Mouse (Mus musculus) gastrocnemius, adult 2 months (tissue): ENCODE results near the gene Coro6. TPM values are rescaled to one million over a fixed set of nuclear protein-coding genes. Genes with fewer than 3 reads are reported as not detected.

Experiments used
- DNase-seq: peaks from one replicate; pipeline ENCODE4 v3.0.0; 2022
- H3K27ac ChIP-seq: fragments of 200-600 bp; 2 replicates; pipeline ENCODE4 v1.8.1; 2022; ENCODE audit warnings: mild to moderate bottlenecking
- H3K4me3 ChIP-seq: fragments of 200-600 bp; 2 replicates; pipeline ENCODE4 v1.8.1; 2022; ENCODE audit warnings: mild to moderate bottlenecking, moderate library complexity
- CTCF ChIP-seq: fragments of 200-600 bp; IDR thresholded peaks from 2 replicates; pipeline ENCODE4 v1.8.1; 2022; ENCODE audit warnings: antibody characterized with exemption, mild to moderate bottlenecking, moderate library complexity
- intact Hi-C: fragments of 180-260 bp; cut with DNase I; formaldehyde crosslinking; loops from one replicate; pipeline ENCODE4 v1.15.1; 2025
- long read RNA-seq, 2 experiments: library from polyadenylated mRNA; stranded (forward); transcript quantifications; one replicate each; pipeline ENCODE4 v2.0.0; 2021
- total RNA-seq, 2 experiments: library from RNA; stranded (reverse); gene quantifications; 2 replicates each; pipeline ENCODE4 v1.2.3; 2021

Coro6 gene
- 100 to 1,000 TPM; 165 to 257 TPM for total RNA-seq
- long read RNA-seq, experiment 1, transcript Coro6-204 (11 exons, 2,804 nt) = major isoform, 73 of 632 reads
- long read RNA-seq, experiment 1, partial matches to known transcripts = 230 of 632 reads
- long read RNA-seq, experiment 1, other reads (novel, unspliced or antisense) = 328 of 632 reads
- long read RNA-seq, experiment 2, transcript Coro6-204 (11 exons, 2,804 nt) = major isoform, 62 of 571 reads
- long read RNA-seq, experiment 2, partial matches to known transcripts = 29 of 571 reads
- long read RNA-seq, experiment 2, other reads (novel, unspliced or antisense) = 480 of 571 reads

DNA sequence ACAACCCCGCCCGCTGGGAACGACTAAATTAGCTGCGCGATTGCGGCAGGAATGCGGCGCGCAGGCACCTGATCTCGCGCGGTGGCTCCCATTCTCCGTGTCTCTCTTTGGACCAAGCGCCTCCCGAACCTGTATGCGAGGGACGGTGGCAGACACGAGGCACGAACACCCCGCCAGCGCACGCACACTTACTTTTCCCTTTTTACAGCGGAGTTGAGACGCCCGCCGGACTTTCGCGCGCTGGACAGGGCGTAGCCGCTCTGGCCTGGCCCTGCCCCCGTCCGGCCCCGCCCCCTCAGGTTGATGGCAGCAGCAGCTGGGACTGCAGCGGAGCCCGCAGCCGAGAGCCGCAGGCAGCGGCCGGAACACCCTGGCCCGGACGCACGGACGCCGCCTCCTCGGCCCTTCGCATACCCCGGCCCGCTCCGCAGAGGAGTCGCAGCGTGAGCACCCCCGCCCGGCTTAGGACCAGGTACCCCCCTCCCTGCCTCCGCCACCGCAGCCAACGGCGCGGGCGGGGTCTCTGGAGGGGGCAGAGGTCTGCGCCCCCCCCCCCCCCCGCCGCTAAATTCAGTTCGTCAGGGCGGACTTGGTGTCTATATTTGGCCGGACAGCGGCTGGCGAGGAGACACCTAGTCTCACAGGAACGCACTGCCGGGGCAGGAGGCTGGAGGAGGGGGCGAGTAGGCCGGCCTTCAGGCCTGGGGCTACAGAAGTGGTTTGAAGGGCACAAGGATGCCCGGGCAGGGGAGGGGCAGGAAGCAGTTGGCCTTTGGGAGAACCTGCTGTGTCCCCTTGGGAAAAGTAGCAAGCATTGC lies at the start of gene Coro6:
Gene Coro6, plus strand, starts transcription at position 129 of the 818 bp plus-strand sequence.
- Histone ChIP-seq H3K4me3 (peak within 1 kb of the TSS; percentile 89), H3K27ac (peak within 1 kb of the TSS; percentile 98)
- intact Hi-C loops = loop anchor here (10.0 kb wide), 1 partner anchor 368 kb away; no protein-coding TSS in a partner anchor
- peak; percentile 94 for DNase-seq
- TF ChIP-seq CTCF = peak; percentile 26; the same call in 1 of the 2 replicates

DNA sequence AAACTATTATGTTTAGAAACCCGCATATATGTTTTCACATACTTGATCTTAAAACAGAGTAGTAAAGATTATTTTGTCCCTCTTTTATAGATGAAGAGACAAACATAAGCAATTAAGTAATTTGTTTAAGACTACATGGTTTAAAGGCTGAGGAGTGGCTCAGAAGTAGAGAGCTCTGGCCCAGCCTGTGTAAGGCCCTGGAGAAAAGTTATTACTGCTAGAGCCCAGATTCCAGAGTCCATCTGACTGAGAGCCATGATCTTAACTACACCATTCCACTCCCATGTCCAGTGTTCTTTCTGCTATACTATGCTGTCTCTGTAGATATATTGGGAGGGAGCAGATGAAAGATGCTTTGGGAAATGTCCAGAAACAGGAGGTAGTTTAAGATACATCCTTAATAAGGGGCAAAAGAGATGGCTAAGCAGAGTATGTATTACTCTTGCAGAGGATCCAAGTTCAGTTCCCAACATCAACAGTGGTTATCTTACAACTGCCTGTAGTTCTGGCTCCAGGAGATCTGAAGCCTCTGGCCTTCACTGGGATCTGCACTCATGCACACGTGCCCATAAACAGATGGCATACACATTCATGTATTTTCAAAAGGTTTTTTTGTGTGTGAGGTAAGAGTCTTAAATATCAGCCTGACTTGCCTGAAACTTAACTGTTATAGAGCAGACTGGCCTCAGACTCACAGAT lies 47.9 kb upstream of the Coro6 start:
- no peak for DNase-seq
- H3K4me3 ChIP-seq = no peak overlapping the region
- peak overlapping the region; percentile 89 for H3K27ac ChIP-seq
- no peak for TF ChIP-seq CTCF
- intact Hi-C loops = no loop called here

DNA sequence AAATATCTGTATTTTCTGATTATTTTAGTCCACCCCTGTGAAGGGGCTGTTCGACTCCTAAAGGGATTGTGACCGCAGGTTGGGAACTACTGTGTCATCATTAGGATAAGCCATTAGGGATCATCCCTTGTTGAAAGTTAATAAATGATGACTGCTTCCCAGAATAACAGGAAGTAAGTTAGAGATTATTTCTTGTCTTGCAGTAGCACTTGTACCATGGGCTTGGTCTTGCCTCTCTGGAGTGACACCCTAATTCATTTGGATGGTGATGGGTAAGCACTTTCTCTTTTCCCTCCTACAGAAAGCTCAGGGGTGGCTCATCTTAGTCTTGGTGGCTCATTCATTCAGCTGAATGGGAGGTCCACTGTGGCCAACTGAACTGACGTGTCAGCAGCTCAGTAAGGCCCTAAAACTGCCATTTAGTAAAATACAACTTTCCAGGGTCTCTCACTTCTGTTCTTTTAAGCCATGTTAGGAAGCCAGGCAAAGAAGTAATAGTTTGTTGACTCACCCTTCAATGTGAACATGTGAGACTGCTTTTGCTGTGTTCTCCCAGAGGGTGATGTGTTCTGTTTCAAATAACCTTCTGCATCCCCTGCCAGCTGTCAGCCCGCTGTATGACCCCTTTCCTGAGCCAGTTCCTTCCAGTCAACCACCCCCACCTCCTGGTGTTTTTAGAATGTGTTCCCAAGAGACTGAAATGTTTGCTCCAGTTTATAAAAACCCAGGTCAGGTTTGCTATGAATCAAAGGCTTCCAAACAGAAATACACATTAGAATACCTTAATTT lies 45.8 kb upstream of the Coro6 start:
- Histone ChIP-seq H3K27ac (peak overlapping the region; percentile 89), H3K4me3 (no peak overlapping the region)
- intact Hi-C loops = loop anchor here (5.0 kb wide), 1 partner anchor 49 kb away; no protein-coding TSS in a partner anchor
- TF ChIP-seq CTCF = peak; percentile 25; the same call in 1 of the 2 replicates
- DNase-seq = peak; percentile 85

DNA sequence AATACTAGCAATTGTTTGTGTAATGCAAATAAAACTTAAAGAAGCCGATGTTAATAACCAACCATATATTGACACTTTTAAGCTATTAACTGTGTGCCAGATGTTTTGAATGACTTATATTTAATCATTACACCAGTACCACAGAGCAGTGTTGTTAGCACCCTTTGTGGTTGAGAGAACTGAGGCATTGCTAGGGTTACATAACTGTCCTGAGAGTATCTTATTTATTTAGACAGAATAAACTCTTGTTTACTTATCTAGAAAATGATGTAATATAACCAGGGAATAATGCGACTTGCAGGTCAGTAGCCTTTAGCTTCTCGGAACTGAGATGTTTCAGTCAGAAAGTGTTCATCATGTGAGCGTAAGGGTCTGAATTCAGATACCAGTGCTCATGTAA lies 44.2 kb upstream of the Coro6 start:
- intact Hi-C loops = loop anchor here (5.0 kb wide), 1 partner anchor 51 kb away; no protein-coding TSS in a partner anchor
- peak overlapping the region; percentile 89 for H3K27ac ChIP-seq
- TF ChIP-seq CTCF = no peak
- H3K4me3 ChIP-seq = no peak overlapping the region
- no peak for DNase-seq

DNA sequence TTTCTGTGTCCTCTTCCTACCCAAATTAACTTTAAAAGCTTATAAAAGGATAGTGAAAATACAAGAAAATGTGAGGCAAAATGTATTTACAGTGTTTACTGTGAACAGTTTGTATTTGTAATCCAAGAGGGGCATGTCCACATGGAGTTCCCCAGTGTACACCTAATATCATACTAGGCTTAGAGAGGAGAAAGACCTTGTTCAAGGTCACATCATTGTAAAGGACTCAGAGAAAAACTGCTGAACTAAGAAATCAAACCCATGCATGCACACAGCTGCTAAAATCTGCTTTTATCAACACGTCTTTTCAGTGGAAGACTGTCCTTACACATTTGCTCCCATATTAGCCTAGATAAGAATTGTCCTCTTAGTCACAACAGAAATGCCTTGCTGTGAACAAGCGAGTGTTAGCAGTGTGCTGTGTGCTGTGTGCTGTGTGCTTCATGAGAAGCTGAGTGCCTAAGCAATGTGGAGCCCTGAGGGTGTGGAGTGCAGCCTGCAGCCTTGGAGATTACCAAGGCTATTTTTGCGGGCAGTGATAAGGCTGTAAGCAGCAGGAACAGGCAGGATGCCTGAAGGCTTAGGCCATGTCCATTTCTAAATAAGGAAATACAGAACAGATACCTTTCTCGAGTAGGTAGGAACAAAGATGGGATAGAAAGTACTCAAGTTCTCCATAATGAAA lies 38.9 kb upstream of the Coro6 start:
- Histone ChIP-seq H3K4me3 (no peak overlapping the region), H3K27ac (peak overlapping the region; percentile 85)
- peak; percentile 51 for DNase-seq
- TF ChIP-seq CTCF = no peak
- intact Hi-C loops = no loop called here

DNA sequence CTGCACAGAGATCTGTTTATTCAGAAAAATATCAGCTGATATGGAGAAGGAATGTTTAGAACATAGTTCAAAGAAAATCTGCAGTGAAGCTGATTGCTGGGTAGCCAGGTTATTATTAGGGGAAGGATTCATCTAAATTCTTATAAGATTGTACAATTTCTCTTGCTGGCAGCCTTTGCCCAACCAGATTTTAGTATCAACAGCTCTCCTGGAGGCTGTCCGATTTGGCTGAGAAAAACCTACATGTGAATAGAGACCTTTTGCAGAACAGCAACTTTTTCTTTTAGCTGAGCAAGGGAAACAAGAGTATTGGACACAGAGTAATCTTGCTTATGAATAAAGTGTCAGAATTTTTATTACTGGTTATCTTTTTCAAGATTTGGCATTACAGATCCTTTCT lies 33.8 kb upstream of the Coro6 start:
- no peak for TF ChIP-seq CTCF
- intact Hi-C loops = no loop called here
- DNase-seq = no peak
- Histone ChIP-seq H3K4me3 (no peak overlapping the region), H3K27ac (peak overlapping the region; percentile 50)

DNA sequence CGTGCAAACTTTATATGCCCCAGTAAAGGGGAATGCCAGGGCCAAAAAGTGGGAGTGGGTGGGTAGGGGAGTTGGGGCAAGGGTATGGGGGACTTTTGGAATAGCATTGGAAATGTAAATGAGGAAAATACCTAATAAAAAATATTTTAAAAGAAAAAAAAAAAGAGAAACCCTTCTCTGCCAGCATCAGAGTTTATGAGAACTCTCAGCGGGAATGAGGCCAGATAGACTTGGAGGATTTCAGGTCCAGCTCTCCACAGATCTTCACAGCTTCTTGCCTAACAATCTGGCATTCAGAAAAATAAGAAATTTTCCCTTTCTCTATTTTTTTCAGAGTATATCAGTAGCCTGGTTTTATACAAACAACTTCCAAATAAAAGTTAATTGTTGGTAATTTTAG lies 25.2 kb upstream of the Coro6 start:
- H3K4me3 ChIP-seq = no peak overlapping the region
- TF ChIP-seq CTCF = no peak
- no peak for DNase-seq
- peak overlapping the region; percentile 44 for H3K27ac ChIP-seq
- intact Hi-C loops = no loop called here

DNA sequence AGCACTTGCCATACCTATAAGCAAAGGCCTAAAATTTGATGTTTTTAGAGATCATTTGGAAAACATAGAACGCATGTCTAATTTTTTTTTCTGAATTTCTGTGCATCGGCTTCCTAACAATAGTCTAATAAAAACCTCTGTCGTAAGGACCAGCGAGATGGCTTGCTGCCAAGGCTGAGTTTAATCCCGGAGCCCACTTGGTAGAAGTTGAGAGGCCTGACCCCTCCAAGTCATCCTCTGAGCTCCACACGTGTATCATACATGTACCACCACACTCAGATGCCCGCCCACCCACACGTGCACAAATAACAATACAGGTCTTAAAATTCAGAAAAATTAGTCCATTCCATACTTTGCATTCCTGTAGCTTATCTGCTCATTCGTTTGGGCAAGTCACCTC lies 22.1 kb upstream of the Coro6 start:
- intact Hi-C loops = loop anchor here (5.0 kb wide), 1 partner anchor 73 kb away; no protein-coding TSS in a partner anchor

DNA sequence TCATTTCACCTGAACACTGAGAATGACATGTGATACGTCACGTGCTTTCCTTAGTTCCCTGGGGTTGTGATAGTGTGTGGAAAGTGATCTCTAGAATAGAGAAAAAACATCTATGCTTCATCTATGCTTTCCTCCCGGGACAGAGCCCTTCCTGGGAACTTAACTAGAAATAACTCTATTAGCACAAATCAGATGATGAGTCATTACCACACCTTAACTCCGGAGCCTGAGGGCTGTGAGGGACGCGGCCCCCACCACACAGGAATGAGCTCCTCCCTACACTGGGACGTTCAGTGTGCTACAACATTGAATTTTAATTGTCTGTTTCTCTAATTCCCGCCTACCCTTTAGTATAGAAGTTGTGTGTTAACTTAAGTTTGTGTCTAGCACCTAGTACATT lies 21.2 kb upstream of the Coro6 start:
- no peak overlapping the region for H3K4me3 ChIP-seq
- no peak for DNase-seq
- TF ChIP-seq CTCF = no peak
- intact Hi-C loops = loop anchor here (5.0 kb wide), 1 partner anchor 74 kb away; no protein-coding TSS in a partner anchor
- H3K27ac ChIP-seq = peak overlapping the region; percentile 88

More for the DNA sequence above, 22.1 kb upstream of the Coro6 start:
- no peak for DNase-seq
- Histone ChIP-seq H3K27ac (peak overlapping the region; percentile 88), H3K4me3 (no peak overlapping the region)
- TF ChIP-seq CTCF = no peak

DNA sequence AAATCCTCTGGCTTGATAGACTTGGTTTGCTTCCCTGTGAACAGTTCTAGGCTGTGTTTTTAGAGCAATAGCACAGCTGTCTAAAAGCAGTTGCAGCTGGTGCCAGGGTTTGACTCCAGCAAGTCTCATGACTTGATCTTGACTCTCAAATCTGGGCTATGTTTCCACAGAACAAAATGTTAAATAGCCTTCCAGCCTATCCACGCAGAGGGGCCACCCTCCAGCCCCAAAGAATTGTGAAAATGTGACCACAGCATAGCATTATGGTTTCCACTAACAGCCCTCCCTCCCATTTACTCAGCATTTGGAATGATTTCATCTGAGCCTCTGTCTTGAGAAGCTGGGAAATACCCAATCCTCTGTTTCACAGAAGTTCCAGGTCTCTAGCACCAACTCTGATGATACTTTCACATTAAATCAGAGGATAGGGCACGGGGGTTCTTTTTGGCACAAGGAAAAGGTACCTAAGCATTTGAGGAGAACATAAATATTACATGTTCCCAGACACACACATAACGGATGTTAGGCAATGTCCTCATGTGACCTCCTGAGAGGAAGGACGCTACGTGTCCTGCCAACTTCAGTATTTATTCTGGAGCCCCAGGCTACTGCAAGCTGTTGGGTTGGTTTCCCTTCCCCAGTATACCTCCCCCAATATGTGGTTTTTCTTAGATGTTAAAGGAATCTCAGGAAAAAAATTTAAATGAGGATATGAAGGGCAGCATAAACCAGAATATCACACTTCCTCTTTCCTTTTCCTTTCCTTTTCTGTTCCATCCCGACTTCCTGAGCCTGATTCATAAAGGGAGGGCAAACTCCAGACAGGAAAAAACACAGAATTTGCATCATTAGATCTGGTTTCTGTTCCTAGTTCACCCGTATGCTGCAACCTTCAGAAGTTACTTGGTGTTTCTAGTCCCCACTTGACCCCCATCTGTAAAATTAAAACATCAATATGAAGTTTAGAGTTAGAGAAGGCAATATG lies 19.7 kb upstream of the Coro6 start:
- TF ChIP-seq CTCF = no peak
- DNase-seq = peak; percentile 82
- H3K27ac ChIP-seq = peak overlapping the region; percentile 88
- intact Hi-C loops = loop anchor here (5.0 kb wide), 1 partner anchor 75 kb away; no protein-coding TSS in a partner anchor
- H3K4me3 ChIP-seq = peak overlapping the region; percentile 32
